Mouse (Mus musculus): ENCODE measurements at regions not wholly inside any gene's neighbourhood (a gene's known extent, or its start where the extent isn't known, plus 50 kb on each side); places are given as distances from the start of the nearest gene placed in this dataset.

- no peak for TF ChIP-seq ETS1 (conservative IDR thresholded peaks at IDR 0.05; ENCODE audit: low read depth, low read length)
- TF ChIP-seq MAFK (IDR thresholded peaks at IDR 0.05; ENCODE audit: insufficient replicate concordance, low read length) = no peak
- no peak for TF ChIP-seq MAZ (IDR thresholded peaks at IDR 0.05; ENCODE audit: low read depth, low read length)
- TF ChIP-seq RAD21 (IDR thresholded peaks at IDR 0.05; ENCODE audit: low read depth, low read length) = no peak
- TF ChIP-seq NRF1 (IDR thresholded peaks at IDR 0.05; ENCODE audit: low read depth, low read length) = no peak
- TF ChIP-seq CTCF (conservative IDR thresholded peaks at IDR 0.05 in 1 of 2, IDR thresholded peaks at IDR 0.05 in 1 of 2; ENCODE audit: low read depth in 2 of 2, low read length in 2 of 2) = no peak
- no peak for TF ChIP-seq ZMIZ1 (IDR thresholded peaks at IDR 0.05; ENCODE audit: low read depth, low read length)
- no peak for TF ChIP-seq ELF1 (IDR thresholded peaks at IDR 0.05; ENCODE audit: low read depth, low read length)
- no peak for TF ChIP-seq PAX5 (IDR thresholded peaks at IDR 0.05; ENCODE audit: low read length)
- TF ChIP-seq MAX (IDR thresholded peaks at IDR 0.05; ENCODE audit: low read length) = no peak
- no peak for TF ChIP-seq MYC (IDR thresholded peaks at IDR 0.05; ENCODE audit: low read depth, low read length)
- no peak for TF ChIP-seq SMC3 (IDR thresholded peaks at IDR 0.05; ENCODE audit: low read depth, low read length)
- no peak for TF ChIP-seq USF1 (IDR thresholded peaks at IDR 0.05; ENCODE audit: low read depth, low read length)
- TF ChIP-seq SIN3A (IDR thresholded peaks at IDR 0.05; ENCODE audit: low read length) = no peak
- no peak for TF ChIP-seq HCFC1 (IDR thresholded peaks at IDR 0.05; ENCODE audit: low read depth, low read length)
- no peak for TF ChIP-seq TBP (conservative IDR thresholded peaks at IDR 0.05; ENCODE audit: low read depth, low read length)
- no peak for TF ChIP-seq BHLHE40 (IDR thresholded peaks at IDR 0.05; ENCODE audit: low read depth, low read length)
- TF ChIP-seq JUN (IDR thresholded peaks at IDR 0.05; ENCODE audit: insufficient read depth, low read depth, low read length) = no peak
- no peak for TF ChIP-seq MXI1 (IDR thresholded peaks at IDR 0.05; ENCODE audit: low read depth, low read length)
- Histone ChIP-seq H3K4me2 (ENCODE audit: insufficient read depth, low read depth, poor library complexity, severe bottlenecking) (no peak overlapping the region), H3K27ac (ENCODE audit: insufficient read depth, low read depth) (no peak overlapping the region), H3K27me3 (replicated peaks) (no peaks in the 10 kb centered on the region), H3K9ac (ENCODE audit: insufficient read depth, low read depth) (no peak overlapping the region), H3K9me3 (replicated peaks; ENCODE audit: low read length) (no peaks in the 10 kb centered on the region), H3K4me1 (ENCODE audit: control insufficient read depth in 1 of 2, insufficient read depth in 2 of 2) (no peaks in the 10 kb centered on the region), H3K36me3 (replicated peaks in 1 of 2; ENCODE audit: control insufficient read depth in 1 of 2, insufficient read depth in 1 of 2, low read length in 1 of 2) (no peaks in the 10 kb centered on the region), H3K79me2 (replicated peaks; ENCODE audit: control insufficient read depth, extremely low read depth, insufficient read depth, poor library complexity, severe bottlenecking) (no peaks in the 10 kb centered on the region), H3K4me3 (replicated peaks in 1 of 3; ENCODE audit: low read depth in 2 of 3, low read length in 2 of 3, poor library complexity in 1 of 3) (no peak overlapping the region)
- dilution Hi-C loops (cut with MboI; ENCODE audit: extremely low pct_ligation_motif_present, extremely low pct_unique_long_range_greater_than_20kb, low sequenced_read_pairs) = no loop called here
- in situ Hi-C loops (cut with MboI; ENCODE audit: low pct_ligation_motif_present, low pct_unique_long_range_greater_than_20kb, low sequenced_read_pairs) = no loop called here
- DNase-seq (ENCODE audit: extremely low read depth) = no peak
These were observed 321.7 kb upstream of the Clec14a start for GRCm38 (mm10) chr12:58590547-58591479.
